Comparison of ENCODE assay signal across 10 mouse cellular contexts in the genomic region with DNA sequence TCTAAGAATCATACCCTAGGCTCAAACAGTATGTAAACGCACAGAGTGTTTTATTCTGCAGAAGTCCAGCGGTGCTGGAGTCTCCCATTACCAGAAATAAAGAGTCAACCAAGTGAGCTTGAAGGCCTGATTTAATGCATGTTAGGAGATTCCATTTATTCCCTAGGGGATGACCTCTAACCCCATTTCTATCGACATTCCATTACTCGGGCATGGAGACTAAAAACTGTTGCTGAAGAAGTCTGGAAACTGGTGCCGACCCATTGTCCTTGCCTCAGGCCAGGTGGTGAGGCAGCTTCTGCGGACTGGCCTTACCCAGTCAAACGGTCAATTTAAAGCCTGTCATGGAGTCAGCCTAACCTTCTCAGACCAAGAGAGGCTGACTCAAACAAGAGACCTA. TPM values are rescaled to one million over a fixed set of nuclear protein-coding genes. Genes with fewer than 3 reads are reported as not detected.
A peak's percentile ranks its signal among the peaks of the same experiment; 100 is the strongest.
DNase-seq lines count a peak whose midpoint lies in the region; ATAC-seq and TF ChIP-seq lines count a peak whose summit lies in the region.
"Had no signal": no experiment of that assay in that cellular context is flagged by ENCODE, and none has a peak within 500 bp of the region (broad histone marks: within the 10 kb centered on the region; RNA-seq: fewer than 3 reads in every experiment).

No protein-coding gene starts in this region.

- no peaks in the 10 kb centered on the region for H3K27me3 ChIP-seq in lung, embryonic 14.5 days (ENCODE audit: insufficient read depth, low read length)
- no peaks in the 10 kb centered on the region for H3K27me3 ChIP-seq in embryonic facial prominence, embryonic 14.5 days (replicated peaks; ENCODE audit: control insufficient read depth, insufficient read depth, low read length)
- no peaks in the 10 kb centered on the region for H3K27me3 ChIP-seq in liver, embryonic 12.5 days (replicated peaks)
- H3K27me3 ChIP-seq in neural tube, embryonic 15.5 days (replicated peaks) = no peaks in the 10 kb centered on the region
- H3K27me3 ChIP-seq: embryonic facial prominence, embryonic 13.5 days; heart, embryonic 15.5 days had no signal

- H3K4me3 ChIP-seq in lung, embryonic 14.5 days (ENCODE audit: low read depth, low read length) = no peak overlapping the region
- no peak overlapping the region for H3K4me3 ChIP-seq in embryonic facial prominence, embryonic 14.5 days (ENCODE audit: low read depth, low read length)
- H3K4me3 ChIP-seq in liver, embryonic 12.5 days = peak overlapping the region; percentile 93
- no peak overlapping the region for H3K4me3 ChIP-seq in neural tube, embryonic 15.5 days (replicated peaks)

- H3K36me3 ChIP-seq in lung, embryonic 14.5 days (ENCODE audit: insufficient read depth) = 0 out of 2 replicates have a peak, but pooled peaks cover 2% of the 10 kb centered on the region
- no peaks in the 10 kb centered on the region for H3K36me3 ChIP-seq in embryonic facial prominence, embryonic 14.5 days (ENCODE audit: control insufficient read depth, insufficient read depth, low read length)
- H3K36me3 ChIP-seq in liver, embryonic 12.5 days = peaks cover 5% of the 10 kb centered on the region
- H3K36me3 ChIP-seq in neural tube, embryonic 15.5 days = no peaks in the 10 kb centered on the region
- H3K36me3 ChIP-seq: embryonic facial prominence, embryonic 13.5 days; heart, embryonic 15.5 days had no signal

- WGBS in lung, embryonic 14.5 days = 87% methylated on average over 7 of the region's 7 CpGs
- WGBS in embryonic facial prominence, embryonic 14.5 days = 76% methylated on average over 7 of the region's 7 CpGs
- 85% methylated on average over 7 of the region's 7 CpGs for WGBS in liver, embryonic 12.5 days (ENCODE audit: insufficient replicate concordance)
- 59% methylated on average over 7 of the region's 7 CpGs for WGBS in neural tube, embryonic 15.5 days

- no peak overlapping the region for H3K9ac ChIP-seq in lung, embryonic 14.5 days
- no peak overlapping the region for H3K9ac ChIP-seq in embryonic facial prominence, embryonic 14.5 days (ENCODE audit: low read depth, low read length)
- peak overlapping the region; percentile 94 for H3K9ac ChIP-seq in liver, embryonic 12.5 days
- no peak overlapping the region for H3K9ac ChIP-seq in neural tube, embryonic 15.5 days (replicated peaks)

- peak overlapping the region; percentile 84 for H3K4me2 ChIP-seq in lung, embryonic 14.5 days
- H3K4me2 ChIP-seq in embryonic facial prominence, embryonic 14.5 days (ENCODE audit: low read depth, low read length) = 0 out of 2 replicates have a peak overlapping the region, but pooled peaks have one; percentile 77
- peak overlapping the region; percentile 81 for H3K4me2 ChIP-seq in liver, embryonic 12.5 days
- peak overlapping the region; percentile 68; the same call in 1 of the 2 replicates for H3K4me2 ChIP-seq in neural tube, embryonic 15.5 days

- no peak for DNase-seq in lung, embryonic 14.5 days
- DNase-seq in lung, postnatal 36 days = no peak
- no peak for DNase-seq in embryonic facial prominence, embryonic 14.5 days (ENCODE audit: low spot score)
- DNase-seq in heart, adult 18-20 months = no peak
- no peak for DNase-seq in cerebellum, postnatal 36 days
- no peak for DNase-seq in right cerebral cortex, postnatal 25 days

- H3K9me3 ChIP-seq in lung, embryonic 14.5 days (ENCODE audit: low read depth, low read length) = no peaks in the 10 kb centered on the region
- no peaks in the 10 kb centered on the region for H3K9me3 ChIP-seq in embryonic facial prominence, embryonic 14.5 days (ENCODE audit: control insufficient read depth, low read length)
- no peaks in the 10 kb centered on the region for H3K9me3 ChIP-seq in liver, embryonic 12.5 days (replicated peaks)
- no peaks in the 10 kb centered on the region for H3K9me3 ChIP-seq in neural tube, embryonic 15.5 days (replicated peaks)
- H3K9me3 ChIP-seq: embryonic facial prominence, embryonic 13.5 days; heart, embryonic 15.5 days had no signal

- ATAC-seq in lung, embryonic 14.5 days (ENCODE audit: insufficient read depth) = no peak
- no peak for ATAC-seq in embryonic facial prominence, embryonic 14.5 days (ENCODE audit: low read depth)
- no peak for ATAC-seq in liver, embryonic 12.5 days
- ATAC-seq in neural tube, embryonic 15.5 days (ENCODE audit: low FRiP score) = no peak

- H3K27ac ChIP-seq in lung, embryonic 14.5 days (ENCODE audit: low read depth) = no peak overlapping the region
- H3K27ac ChIP-seq in embryonic facial prominence, embryonic 14.5 days (replicated peaks; ENCODE audit: low read depth, low read length) = no peak overlapping the region
- no peak overlapping the region for H3K27ac ChIP-seq in liver, embryonic 12.5 days
- H3K27ac ChIP-seq in neural tube, embryonic 15.5 days (replicated peaks) = peak overlapping the region; percentile 99

- TF ChIP-seq CTCF in lung, embryonic 14.5 days (IDR thresholded peaks at IDR 0.05; ENCODE audit: low read depth) = no peak

- H3K4me1 ChIP-seq in lung, embryonic 14.5 days (ENCODE audit: insufficient read depth) = peaks cover 9% of the 10 kb centered on the region
- H3K4me1 ChIP-seq in embryonic facial prominence, embryonic 14.5 days (ENCODE audit: control insufficient read depth, insufficient read depth, low read length) = peaks cover 21% of the 10 kb centered on the region
- H3K4me1 ChIP-seq in liver, embryonic 12.5 days = peaks cover 33% of the 10 kb centered on the region
- H3K4me1 ChIP-seq in neural tube, embryonic 15.5 days = peaks cover 28% of the 10 kb centered on the region

RNA-seq across cellular contexts. Expression of a gene that starts 1.5 kb away (rescaled TPM):
- polyA plus RNA-seq in lung, embryonic 14.5 days (2014; fragmentation: Nextera tagmentation; extraction: Ambion mirVana) = 253 and 257 TPM in 2 replicates
- polyA plus RNA-seq in embryonic facial prominence, embryonic 14.5 days (2014; fragmentation: Nextera tagmentation; extraction: Ambion mirVana) = 212 and 215 TPM in 2 replicates
- 279 and 282 TPM in 2 replicates for polyA plus RNA-seq in liver, embryonic 12.5 days (2016; fragmentation: Nextera tagmentation; extraction: Ambion mirVana)
- 278 and 279 TPM in 2 replicates for polyA plus RNA-seq in neural tube, embryonic 15.5 days (2015; fragmentation: Nextera tagmentation; extraction: Ambion mirVana)
- total RNA-seq in heart, adult 18-20 months (2021) = 100 to 1,000 TPM in 1 of 2 experiments, 10 to 100 TPM in 1; 80.1 to 105 TPM

RNA-seq across cellular contexts. Expression of a gene that starts 19.2 kb away (rescaled TPM):
- polyA plus RNA-seq in lung, embryonic 14.5 days (2014; fragmentation: Nextera tagmentation; extraction: Ambion mirVana) = 243 and 255 TPM in 2 replicates
- 238 and 243 TPM in 2 replicates for polyA plus RNA-seq in embryonic facial prominence, embryonic 14.5 days (2014; fragmentation: Nextera tagmentation; extraction: Ambion mirVana)
- 242 and 262 TPM in 2 replicates for polyA plus RNA-seq in liver, embryonic 12.5 days (2016; fragmentation: Nextera tagmentation; extraction: Ambion mirVana)
- polyA plus RNA-seq in neural tube, embryonic 15.5 days (2015; fragmentation: Nextera tagmentation; extraction: Ambion mirVana) = 130 and 154 TPM in 2 replicates
- 100 to 1,000 TPM; 105 to 122 TPM for total RNA-seq in heart, adult 18-20 months (2021)
